Mouse (Mus musculus) left cerebral cortex, postnatal 25 days (tissue): Measurements from ENCODE around the gene Hmgcs1. TPM values are rescaled to one million over a fixed set of nuclear protein-coding genes. Genes with fewer than 3 reads are reported as not detected.
A peak's percentile ranks its signal among the peaks of the same experiment; 100 is the strongest.
"Not testable (repeated sequence)": the region's sequence is repeated elsewhere in the genome, so short reads cannot be mapped to it uniquely, and the experiment has no call there.

Experiments
- DNase-seq, 2 experiments: peaks; one replicate each; pipeline ENCODE4 v3.0.0; 2022; ENCODE audit warnings: low spot score in 2 of 2, mixed read lengths in 1 of 2
- intact Hi-C: fragments of 180-260 bp; cut with DNase I; formaldehyde crosslinking; loops from one replicate; pipeline ENCODE4 v1.15.1; 2025
- total RNA-seq, 2 experiments: library from RNA; stranded (reverse); gene quantifications; 2 replicates each; pipeline ENCODE4 v1.2.3; 2021

Hmgcs1 gene
- total RNA-seq, 2 experiments from 2014 or later: 301 to 304 TPM

DNA sequence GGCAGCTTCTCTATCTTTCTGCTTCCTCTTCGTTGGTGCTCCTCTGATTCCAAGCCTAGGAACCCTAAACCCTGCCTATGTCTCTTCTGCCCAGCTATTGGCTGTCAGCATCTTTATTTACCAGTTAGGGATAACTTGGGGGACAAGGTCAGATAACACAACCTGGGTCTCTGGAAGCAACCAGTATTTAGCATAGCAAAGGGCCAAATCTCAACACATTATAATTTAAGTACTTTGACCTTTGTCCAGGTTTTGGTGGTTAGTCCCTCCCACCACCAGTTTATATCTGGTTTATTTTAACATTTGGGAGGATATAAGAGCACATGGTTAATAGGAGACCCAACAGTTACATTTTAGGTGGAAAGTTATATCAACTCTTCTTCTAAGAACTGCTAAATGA, 6.3 kb downstream of the Hmgcs1 start:
- intact Hi-C loops: no loop called here
- no peak for DNase-seq

DNA sequence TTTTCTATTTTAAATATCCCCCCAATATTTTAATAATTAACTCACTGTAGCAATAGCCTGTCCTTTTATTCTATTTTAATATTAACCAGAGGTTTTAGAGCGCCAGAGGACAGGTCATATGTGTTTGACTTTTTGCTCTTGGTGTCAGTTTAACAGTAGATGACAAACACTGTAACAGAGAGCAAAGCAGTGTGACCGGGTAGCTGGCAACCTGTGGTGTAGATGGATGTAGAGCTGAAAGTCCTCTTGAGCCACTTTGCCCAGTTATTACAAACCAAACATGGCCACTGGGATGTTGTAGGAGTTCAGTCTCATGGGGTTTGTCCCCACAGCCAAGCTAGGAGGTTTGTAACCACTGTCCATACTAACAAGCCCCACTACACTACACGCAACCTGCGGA, 8.3 kb downstream of the Hmgcs1 start:
- intact Hi-C loops: no loop called here
- DNase-seq: no peak

DNA sequence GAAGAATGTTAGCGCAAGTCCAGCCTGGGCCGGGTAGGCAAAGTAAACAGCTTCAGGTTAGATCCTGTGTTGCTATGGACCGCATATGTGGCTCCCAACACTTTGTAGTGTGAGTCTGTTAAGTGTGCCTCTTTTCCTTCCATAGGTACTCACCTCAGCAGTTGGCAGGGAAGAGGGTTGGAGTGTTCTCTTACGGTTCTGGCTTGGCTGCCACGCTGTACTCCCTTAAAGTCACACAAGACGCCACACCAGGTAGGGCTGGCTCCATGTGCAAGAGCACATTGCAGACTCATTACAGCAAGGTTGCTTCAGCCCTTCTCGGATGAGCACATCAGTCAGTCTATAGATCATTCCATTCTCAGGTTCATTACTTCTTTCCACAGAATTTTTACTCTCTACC, 14.1 kb downstream of the Hmgcs1 start:
- intact Hi-C loops: no loop called here
- no peak for DNase-seq

DNA sequence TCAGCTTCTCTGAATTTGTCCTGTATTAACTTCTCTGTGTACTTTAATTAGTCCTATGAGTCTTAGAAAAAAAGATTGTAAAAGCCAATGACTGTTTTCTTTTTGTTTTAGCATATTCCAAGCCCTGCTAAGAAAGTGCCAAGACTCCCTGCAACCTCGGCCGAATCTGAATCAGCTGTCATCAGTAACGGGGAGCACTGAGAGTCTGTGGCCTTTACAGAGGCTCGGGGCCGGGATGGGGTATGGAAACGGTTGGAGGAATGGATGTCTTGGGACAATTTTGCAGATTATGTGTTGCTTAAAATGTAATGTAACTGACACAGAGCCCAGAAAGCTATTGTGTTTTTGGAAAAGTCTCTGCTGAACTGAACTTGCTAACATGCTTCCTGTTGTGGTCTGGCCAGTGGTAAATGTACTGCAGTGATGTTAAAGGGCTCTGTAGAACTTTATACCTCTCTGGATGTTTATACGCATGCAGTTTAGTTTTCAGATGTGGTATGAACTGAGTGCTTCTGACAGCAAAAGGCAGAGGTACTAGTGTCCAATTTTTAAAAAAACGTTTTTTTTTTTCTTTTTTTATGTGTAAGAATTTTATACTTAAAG, 16.2 kb downstream of the Hmgcs1 start:
- DNase-seq, intact Hi-C loops: not testable (repeated sequence)

DNA sequence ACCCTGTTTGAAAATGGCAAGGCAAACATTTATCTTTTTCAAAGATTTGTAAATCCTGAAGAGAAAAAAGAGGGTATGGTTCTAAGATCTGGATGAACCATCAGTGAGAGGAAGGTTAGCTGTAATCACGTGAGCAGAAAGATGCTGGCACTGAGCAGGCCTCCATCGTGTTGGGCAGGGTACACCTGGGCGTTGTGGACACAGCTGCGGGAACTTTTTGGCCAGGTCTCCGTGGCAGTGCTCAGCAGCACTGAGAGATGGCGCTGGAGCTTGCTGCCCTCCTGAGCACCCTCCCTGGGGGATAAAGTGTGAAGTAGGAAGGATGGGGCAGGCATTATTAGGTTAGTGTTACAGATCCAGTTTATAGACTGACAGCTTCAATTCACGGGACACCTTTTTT, 16.8 kb downstream of the Hmgcs1 start:
- intact Hi-C loops: no loop called here
- DNase-seq: no peak

DNA sequence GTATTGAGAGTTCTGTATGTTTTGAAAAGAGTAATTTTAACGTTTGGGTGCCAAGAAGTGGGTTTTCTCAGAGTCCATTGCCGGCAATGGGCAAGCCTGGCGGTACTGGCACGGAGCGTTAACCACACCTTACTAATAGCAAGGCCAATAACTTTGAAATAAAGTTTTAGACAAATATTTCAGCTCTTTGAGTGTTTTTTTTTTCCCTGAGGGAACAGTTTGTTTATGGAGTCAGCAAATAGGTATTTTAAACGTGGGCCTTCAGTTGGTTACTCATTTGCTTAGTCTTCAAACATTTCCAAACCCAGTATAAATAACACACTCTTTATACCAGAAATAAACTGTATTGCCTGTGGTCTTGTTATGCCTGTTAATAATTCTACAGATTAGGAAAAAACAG, 17.7 kb downstream of the Hmgcs1 start:
- intact Hi-C loops: no loop called here
- no peak for DNase-seq

DNA sequence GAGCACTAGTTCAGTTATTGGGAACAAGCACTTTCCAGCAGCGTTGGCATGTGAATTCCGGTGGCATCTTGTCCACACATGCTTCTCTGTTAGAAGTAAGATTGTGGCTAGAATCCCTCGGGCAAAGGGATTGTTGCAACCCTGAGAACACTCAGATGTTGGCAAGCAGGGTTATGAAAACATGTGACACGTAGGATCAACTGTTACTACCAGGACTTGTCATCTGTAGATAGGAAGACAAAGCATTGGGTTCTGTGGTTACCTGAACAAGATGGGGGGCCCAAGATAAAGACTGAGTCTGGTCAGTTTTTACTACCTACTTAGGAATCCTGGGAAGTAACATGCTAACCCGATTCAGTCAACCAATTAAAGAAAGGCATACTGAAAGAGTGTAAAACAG, 18.8 kb downstream of the Hmgcs1 start:
- intact Hi-C loops: no loop called here

DNA sequence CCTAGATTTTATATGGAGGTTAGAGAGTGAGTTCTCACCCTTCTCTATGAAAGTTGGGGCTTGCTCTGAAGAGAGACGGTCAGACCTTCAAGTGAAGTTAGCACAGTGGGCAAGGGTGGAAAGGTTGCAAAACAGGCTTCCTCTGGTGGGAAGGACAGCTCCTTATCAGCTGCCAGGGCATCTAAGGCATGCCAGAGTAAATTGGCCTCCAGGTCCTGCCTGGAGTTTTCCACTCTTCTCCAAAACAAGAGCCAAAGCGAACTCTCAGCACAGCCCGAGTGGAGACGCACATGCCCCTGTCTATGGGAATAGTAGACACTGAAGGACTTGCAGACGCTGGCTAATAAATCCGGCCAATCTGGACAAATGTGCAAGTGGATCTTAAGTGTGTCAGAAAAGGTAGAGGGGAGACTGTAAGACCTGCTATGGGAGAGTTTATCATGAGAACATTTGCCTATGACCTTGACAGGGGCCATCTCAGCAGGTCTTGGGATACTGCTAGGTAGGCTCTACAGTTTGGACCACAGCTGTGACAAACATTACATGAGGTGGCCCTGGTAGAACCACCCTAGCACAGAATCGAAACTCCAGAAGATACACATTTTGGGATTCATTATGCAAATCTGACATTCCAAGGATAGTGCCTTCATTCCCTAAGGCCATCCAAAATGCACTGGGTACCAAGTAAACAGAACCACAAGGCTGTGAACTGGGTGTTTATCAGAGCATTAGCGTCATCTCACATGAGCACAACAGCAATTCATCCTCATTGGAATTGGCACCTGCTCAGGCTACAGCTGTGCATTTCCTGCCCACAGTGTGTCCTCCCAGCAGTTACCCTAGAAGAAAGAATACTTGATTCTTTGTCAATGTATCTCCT, 19.4 kb downstream of the Hmgcs1 start:
- no peak for DNase-seq
- intact Hi-C loops: no loop called here

More for the DNA sequence above, 18.8 kb downstream of the Hmgcs1 start:
- DNase-seq: no peak

DNA sequence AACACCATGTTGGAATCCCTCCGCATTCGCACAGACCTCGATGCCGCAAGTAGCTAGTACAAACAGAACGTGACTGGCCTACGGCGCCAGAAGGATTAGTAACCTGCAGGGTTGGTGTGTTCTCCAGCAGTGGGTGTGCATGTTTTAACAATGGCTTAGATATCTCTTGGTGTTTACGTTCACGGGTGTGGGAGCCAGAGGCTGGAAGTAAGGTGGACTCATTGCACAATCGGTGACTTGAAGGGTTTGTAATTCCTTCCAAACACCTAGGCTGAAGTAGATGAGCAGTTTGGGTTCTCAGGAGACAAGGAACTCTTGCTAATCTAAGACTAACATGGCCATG, 20.1 kb downstream of the Hmgcs1 start:
- DNase-seq: no peak
- intact Hi-C loops: no loop called here

DNA sequence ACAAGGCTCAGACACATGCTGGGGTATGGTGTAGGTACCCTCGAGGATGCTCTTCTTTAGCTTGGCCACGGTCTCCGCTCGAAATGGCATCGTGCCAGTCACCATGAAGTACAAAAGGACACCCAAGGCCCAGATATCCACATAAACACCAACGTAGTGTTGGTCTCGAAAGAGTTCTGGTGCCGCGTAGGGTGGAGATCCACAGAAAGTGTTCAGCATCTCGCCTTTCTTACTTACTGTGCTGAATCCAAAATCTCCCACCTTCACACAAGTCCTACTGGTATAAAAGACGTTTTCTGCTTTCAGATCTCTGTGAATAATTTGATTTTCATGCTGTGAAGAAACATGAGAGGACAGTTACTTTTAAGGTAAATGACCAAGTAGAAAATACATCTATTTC, 22.3 kb downstream of the Hmgcs1 start:
- DNase-seq: peak in 1 of 2 experiments; percentile 54
- intact Hi-C loops: no loop called here

DNA sequence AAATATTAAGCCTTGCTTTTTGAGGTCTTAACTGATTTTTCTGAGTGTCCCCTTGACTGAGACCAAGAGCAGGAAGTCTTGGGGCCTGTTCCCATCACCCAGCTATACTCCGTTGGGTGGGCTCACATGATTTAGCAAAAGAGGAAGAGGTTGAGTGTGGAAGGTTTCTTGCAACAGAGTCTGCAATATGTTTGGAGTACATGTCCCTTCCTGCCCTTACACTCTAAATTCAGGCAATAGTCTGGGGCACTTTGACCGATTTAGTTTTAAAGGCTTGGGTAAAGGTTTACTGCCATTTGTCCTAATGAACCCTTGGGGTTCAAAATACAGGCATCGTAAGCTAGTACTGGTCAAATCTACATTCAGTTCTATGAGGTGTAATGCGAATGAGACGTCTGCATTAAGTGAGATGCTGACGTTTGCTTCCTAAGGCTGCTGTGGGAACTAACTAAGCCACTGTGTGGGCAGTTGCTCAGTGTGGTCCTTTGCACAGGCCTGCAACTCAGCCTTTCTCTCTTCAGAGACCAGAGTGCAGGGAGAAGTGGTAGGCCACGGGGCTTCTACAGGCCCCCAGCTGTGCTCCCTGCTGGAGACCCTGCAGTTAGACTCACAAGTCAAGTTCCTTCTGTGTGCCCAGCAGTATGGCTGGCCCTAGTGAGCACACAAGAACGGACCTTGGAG, 23.1 kb downstream of the Hmgcs1 start:
- intact Hi-C loops: no loop called here
- DNase-seq: no peak

DNA sequence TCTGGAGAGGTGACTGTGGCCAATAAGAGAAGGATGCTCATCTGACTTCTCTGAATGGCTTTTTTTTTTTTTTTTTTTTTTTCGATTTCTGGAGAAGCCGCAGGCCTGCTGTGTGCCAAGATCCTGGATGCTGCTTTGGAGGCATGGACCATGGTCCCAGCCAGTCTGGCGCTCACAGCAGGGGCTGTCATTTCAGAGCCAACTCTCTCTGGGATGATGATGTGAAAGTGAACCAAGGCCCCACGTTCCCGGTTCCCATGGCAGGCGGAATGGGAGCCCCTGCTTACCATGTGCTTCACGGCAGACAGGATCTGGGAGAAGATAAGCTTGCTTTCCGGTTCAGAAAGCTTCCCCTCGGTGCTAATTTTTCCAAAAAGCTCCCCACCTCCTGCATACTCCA, 23.6 kb downstream of the Hmgcs1 start:
- no peak for DNase-seq
- intact Hi-C loops: no loop called here

DNA sequence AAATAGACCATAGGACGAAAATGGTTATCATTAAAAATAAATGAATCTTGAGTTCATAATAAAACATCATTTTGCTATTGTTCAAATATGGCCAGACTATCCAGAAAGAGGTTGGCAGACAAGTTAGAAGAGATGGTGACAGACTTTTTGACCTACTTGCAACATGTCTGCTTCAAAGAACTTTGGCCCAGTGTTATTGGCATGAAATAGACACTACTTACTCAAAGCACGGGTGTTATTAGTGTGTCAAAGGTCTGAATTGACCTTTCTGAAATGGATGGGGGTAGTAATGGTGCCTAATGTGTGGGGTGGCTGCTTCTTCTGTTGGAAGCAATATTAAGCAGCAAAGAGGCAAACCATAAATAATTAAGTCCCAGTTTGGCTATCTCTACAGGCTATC, 25.9 kb downstream of the Hmgcs1 start:
- no peak for DNase-seq
- intact Hi-C loops: no loop called here

DNA sequence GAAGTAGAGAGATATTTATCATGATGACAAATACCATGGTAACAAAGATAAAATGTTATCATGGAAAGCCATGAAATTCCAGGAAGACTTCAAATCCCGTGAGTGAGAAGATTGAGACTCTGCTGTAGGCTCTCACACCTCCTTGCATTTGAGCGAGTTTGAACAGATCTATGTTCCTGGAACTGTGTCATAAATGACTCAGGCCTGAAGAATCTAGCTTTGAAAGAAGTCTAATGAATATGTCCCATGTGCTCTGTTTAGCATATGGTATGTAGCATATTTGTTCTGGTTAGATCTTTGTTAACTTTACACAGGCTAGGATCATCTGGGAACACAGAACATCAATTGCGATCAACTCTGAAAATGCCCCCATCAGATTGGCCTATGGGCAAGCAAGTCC, 32.3 kb downstream of the Hmgcs1 start:
- intact Hi-C loops: no loop called here
- no peak for DNase-seq

DNA sequence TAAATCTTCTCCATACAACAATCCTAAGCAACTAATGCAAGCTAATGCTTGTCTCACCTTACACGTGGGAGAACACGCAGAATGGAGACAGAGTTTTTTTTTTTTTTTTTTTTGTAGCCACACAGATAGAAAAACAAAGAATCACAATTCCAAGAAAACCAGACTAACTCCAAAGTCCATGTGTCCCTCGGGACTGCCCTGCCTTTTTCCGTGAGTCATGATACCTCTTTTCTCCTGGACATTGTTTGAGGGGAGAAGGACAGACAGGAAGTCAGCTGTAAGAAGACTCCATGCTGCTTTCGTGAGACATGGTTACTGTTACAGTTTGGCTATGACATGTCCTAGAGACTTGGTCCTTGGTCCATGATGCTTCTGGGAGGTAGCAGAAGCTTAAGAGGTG, 33.2 kb downstream of the Hmgcs1 start:
- intact Hi-C loops: no loop called here
- DNase-seq: no peak

DNA sequence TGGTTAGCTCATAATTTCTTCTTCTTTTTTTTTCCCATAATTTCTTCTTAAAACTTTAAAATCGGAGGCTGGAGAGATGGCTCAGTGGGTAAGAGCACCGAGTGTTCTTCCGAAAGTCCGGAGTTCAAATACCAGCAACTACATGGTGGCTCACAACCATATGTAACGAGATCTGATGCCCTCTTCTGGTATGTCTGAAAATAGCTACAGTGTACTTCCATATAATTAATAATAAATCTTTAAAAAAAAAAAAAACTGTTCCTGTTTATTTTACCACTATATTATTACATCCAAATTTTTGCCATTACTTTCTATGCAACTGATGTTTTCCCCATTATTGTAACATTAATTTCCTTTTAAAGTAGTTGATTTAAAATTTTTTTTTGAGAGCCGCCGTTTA, 34.4 kb downstream of the Hmgcs1 start:
- DNase-seq: no peak
- intact Hi-C loops: no loop called here

DNA sequence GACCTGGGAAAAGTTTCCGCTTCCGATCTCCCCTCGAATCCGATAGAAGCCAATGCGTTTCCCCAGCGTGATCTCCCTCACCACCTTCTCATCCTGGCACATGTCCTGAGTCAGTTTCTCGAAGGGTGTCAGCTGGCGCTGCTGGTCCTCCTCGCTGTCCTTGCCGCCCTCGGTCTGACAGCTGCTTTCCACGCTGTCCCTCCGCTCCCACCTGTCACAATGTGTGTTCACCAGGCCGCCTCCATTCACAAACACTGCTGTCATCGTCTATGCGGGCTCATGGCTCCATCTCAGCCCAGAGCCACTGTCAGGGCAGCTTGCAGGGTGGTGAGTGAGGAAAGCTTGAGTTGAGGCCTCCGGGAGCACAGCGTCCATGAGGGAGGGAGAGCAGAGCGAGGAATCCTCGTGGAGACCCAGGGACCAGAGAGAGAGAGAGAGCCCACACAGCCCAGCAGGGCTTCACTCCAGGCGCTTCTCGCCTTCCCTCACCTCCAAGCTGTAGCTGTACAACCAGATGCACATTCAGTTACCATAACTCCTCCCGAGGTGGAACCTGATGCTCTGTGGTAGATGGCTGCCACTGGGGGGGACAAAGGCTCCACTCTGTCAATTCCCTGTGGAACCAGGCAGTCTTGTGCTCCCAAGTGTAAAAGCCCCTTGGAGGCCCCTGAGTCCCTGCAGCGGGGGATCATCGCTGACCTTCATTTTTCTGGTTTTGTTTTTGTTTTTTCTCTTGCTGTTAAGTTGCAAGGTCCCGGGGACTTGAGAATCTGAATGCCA, 37.6 kb downstream of the Hmgcs1 start:
- DNase-seq: peak in 1 of 2 experiments; percentile 69
- intact Hi-C loops: loop anchor here (5.0 kb wide), 1 partner anchor 85 kb away; no protein-coding TSS in a partner anchor

DNA sequence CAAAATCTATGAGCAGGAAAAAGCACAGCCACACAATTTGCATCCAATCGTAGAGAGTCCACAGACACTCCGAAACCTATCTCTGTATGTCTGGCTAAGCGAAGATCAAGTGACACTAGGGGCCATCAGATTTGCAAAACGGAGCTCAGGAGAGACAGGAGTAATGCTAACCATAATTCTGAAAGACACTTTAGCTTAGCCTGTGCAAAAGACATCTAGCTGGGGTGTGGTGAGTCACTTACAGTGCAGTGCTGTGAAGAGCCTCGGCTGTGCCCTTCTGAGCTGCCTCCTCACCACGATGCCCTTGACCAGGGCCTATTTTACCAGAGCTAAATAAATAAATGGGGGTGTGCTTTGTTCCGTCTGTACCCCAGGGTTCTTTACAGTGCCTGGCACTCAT, 39.2 kb downstream of the Hmgcs1 start:
- intact Hi-C loops: loop anchor here (5.0 kb wide), 1 partner anchor 87 kb away; no protein-coding TSS in a partner anchor
- no peak for DNase-seq

DNA sequence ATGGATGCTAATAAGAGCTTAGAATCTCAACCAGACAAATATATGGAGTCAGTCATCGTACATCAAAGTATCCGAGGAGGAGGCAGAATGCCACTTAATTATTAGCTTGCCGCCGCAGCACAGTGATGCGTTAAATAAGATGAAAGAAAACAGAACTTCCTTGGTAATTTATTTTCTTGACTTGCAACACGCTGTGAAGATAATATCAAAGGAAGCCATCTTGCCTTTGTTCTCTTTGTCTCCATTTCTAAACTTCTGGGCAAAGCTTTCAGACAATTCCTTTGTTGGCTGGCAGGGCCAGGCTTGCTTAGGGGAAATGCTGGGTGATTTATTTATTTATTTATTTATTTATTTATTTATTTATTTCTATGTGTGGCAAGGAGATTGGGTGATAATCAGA, 41.3 kb downstream of the Hmgcs1 start:
- intact Hi-C loops: no loop called here
- DNase-seq: no peak
